Mouse (Mus musculus) bone marrow macrophage, adult 2 months (primary cell): Measurements from ENCODE around the gene Cyth1.

Experiments used
- CTCF ChIP-seq: IDR thresholded peaks from 2 replicates; pipeline ENCODE4 v1.5.1; 2012; ENCODE audit warnings: low read depth, mild to moderate bottlenecking, low read length, moderate library complexity
- POLR2A ChIP-seq: IDR thresholded peaks from 2 replicates; pipeline ENCODE4 v1.6.1; 2012; ENCODE audit warnings: mild to moderate bottlenecking, low read depth, low read length, borderline replicate concordance

DNA sequence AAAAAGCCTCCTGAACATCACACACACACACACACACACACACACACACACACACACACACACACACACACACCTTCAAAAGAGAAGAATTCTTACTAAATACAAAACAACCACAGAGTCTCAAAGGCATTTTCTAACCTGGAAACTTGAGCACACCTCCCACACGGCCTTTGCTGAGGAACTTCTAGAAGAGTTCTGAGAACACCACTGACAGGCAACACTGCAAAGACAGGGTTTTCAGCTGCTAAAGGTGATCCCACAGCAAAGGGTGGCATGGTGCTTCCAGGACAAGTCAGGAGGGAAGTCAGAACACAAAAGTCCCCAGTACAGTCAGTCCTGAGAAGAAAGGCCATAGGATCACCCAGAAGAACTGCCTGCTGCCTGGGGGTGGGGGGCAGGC lies 22.5 kb downstream of the Cyth1 start:
- TF ChIP-seq CTCF: no peak
- no peak for TF ChIP-seq POLR2A
